Comparison of ENCODE assay signal across 51 mouse cellular contexts in genomic region chr9:15928331-15928730, GRCm38 (mm10). TPM values are rescaled to one million over a fixed set of nuclear protein-coding genes. Genes with fewer than 3 reads are reported as not detected.
"Had no signal": no experiment of that assay in that cellular context is flagged by ENCODE, and none has a peak within 500 bp of the region (broad histone marks: within the 10 kb centered on the region; RNA-seq: fewer than 3 reads in every experiment).

No protein-coding gene starts in this region.

- H3K27ac ChIP-seq: heart, embryonic 10.5 days; heart, embryonic 13.5 days; heart, embryonic 15.5 days; hindbrain, embryonic 10.5 days; hindbrain, embryonic 12.5 days; hindbrain, embryonic 13.5 days; hindbrain, embryonic 14.5 days; hindbrain, embryonic 15.5 days; hindbrain, postnatal 0 days; intestine, embryonic 15.5 days; kidney, embryonic 15.5 days; kidney, postnatal 0 days; layer of hippocampus, adult 2 months; left cerebral cortex, adult 2 months had no signal

- H3K9ac ChIP-seq: heart, embryonic 12.5 days; heart, embryonic 13.5 days; heart, embryonic 15.5 days; hindbrain, embryonic 12.5 days; hindbrain, embryonic 13.5 days; hindbrain, embryonic 14.5 days; hindbrain, embryonic 15.5 days; intestine, embryonic 15.5 days; kidney, embryonic 15.5 days had no signal

- ATAC-seq: hindbrain, embryonic 16.5 days; hindbrain, postnatal 0 days; inflammation-experienced regulatory T-cells, adult 6 months; intestine, embryonic 15.5 days; intestine, embryonic 16.5 days; intestine, postnatal 0 days had no signal

- H3K27me3 ChIP-seq: heart, embryonic 13.5 days; heart, embryonic 15.5 days; hindbrain, embryonic 12.5 days; hindbrain, embryonic 13.5 days; hindbrain, embryonic 15.5 days; intestine, embryonic 15.5 days; kidney, embryonic 15.5 days had no signal

- H3K9me3 ChIP-seq: heart, embryonic 10.5 days; heart, embryonic 12.5 days; heart, embryonic 13.5 days; heart, embryonic 15.5 days; hindbrain, embryonic 10.5 days; hindbrain, embryonic 12.5 days; hindbrain, embryonic 13.5 days; hindbrain, embryonic 15.5 days; intestine, embryonic 15.5 days; kidney, embryonic 15.5 days had no signal

- H3K4me3 ChIP-seq: heart, embryonic 10.5 days; heart, embryonic 12.5 days; heart, embryonic 13.5 days; heart, embryonic 15.5 days; hindbrain, embryonic 10.5 days; hindbrain, embryonic 12.5 days; hindbrain, embryonic 13.5 days; hindbrain, embryonic 15.5 days; intestine, embryonic 15.5 days; kidney, embryonic 15.5 days; layer of hippocampus, adult 2 months; left cerebral cortex, adult 2 months had no signal

- H3K36me3 ChIP-seq: heart, embryonic 10.5 days; heart, embryonic 12.5 days; heart, embryonic 13.5 days; heart, embryonic 15.5 days; hindbrain, embryonic 10.5 days; hindbrain, embryonic 12.5 days; hindbrain, embryonic 13.5 days; hindbrain, embryonic 15.5 days; intestine, embryonic 15.5 days; kidney, embryonic 15.5 days had no signal

- H3K4me2 ChIP-seq: heart, embryonic 11.5 days; heart, embryonic 12.5 days; heart, embryonic 13.5 days; heart, embryonic 15.5 days; hindbrain, embryonic 12.5 days; hindbrain, embryonic 13.5 days; hindbrain, embryonic 14.5 days; hindbrain, embryonic 15.5 days; intestine, embryonic 15.5 days; kidney, embryonic 15.5 days had no signal

- H3K4me1 ChIP-seq: heart, embryonic 10.5 days; heart, embryonic 12.5 days; heart, embryonic 13.5 days; heart, embryonic 15.5 days; hindbrain, embryonic 10.5 days; hindbrain, embryonic 12.5 days; hindbrain, embryonic 13.5 days; hindbrain, embryonic 15.5 days; intestine, embryonic 15.5 days; kidney, embryonic 15.5 days had no signal

- DNase-seq: heart, postnatal 10 days; heart, postnatal 14 days; heart, postnatal 36 days; heart, postnatal 4 days; kidney, adult 11 months; kidney, adult 18-20 months; kidney, adult 2 months; kidney, adult 8-10 months; kidney, adult 9 months; kidney, postnatal 10 days; kidney, postnatal 14 days; kidney, postnatal 25 days; kidney, postnatal 36 days; kidney, postnatal 4 days; layer of hippocampus, adult 9-11 months; layer of hippocampus, postnatal 36 days had no signal

RNA-seq across cellular contexts. Expression of gene Mtnr1b, which starts 54.0 kb away (rescaled TPM):
- total RNA-seq: heart, postnatal 10 days; heart, postnatal 14 days; heart, postnatal 36 days; heart, postnatal 4 days; hematopoietic stem cell, adult 5-6 weeks; hindbrain, postnatal 0 days; layer of hippocampus, adult 18-20 months; layer of hippocampus, adult 2 months; layer of hippocampus, adult 8-10 months; layer of hippocampus, postnatal 10 days; layer of hippocampus, postnatal 14 days; layer of hippocampus, postnatal 25 days; layer of hippocampus, postnatal 36 days; left cerebral cortex, adult 18-20 months; left cerebral cortex, adult 2 months had no signal
- polyA plus RNA-seq: heart, embryonic 10.5 days; heart, embryonic 11.5 days; heart, embryonic 12.5 days; heart, embryonic 13.5 days; heart, embryonic 14.5 days; heart, embryonic 15.5 days; heart, embryonic 16.5 days; heart, postnatal 0 days; hindbrain, embryonic 10.5 days; hindbrain, embryonic 11.5 days; hindbrain, embryonic 12.5 days; hindbrain, embryonic 13.5 days; hindbrain, embryonic 14.5 days; hindbrain, embryonic 15.5 days; hindbrain, embryonic 16.5 days; hindbrain, postnatal 0 days; inflammation-experienced regulatory T-cells, adult 6 months; intestine, embryonic 14.5 days; intestine, embryonic 15.5 days; intestine, embryonic 16.5 days; intestine, postnatal 0 days; kidney, adult 2 months; kidney, embryonic 14.5 days; kidney, embryonic 15.5 days; kidney, embryonic 16.5 days; kidney, postnatal 0 days; large intestine, adult 2 months had no signal
